Mouse (Mus musculus) granulocyte monocyte progenitor cell, adult 5-6 weeks (primary cell): ENCODE data around the gene Fap. TPM values are rescaled to one million over a fixed set of nuclear protein-coding genes. Genes with fewer than 3 reads are reported as not detected.

Experiments used
- ATAC-seq: replicated peaks from 2 replicates; pipeline ENCODE4 v1.8.0; 2016; ENCODE audit warnings: mild to moderate bottlenecking, moderate TSS enrichment, inconsistent platforms; ENCODE audit not compliant: poor library complexity, severe bottlenecking
- total RNA-seq, 2 experiments: library from RNA; stranded (forward) in 1 of 2; stranded (reverse) in 1 of 2; fragments of 200-712, 200-1000 nt in 1 of 2; fragments of >200 nt in 1 of 2; fragmentation: Nextera tagmentation in 1 of 2; gene quantifications; 2 replicates each; pipeline ENCODE4 v1.2.3; 2014 to 2017

The Fap gene
- total RNA-seq, 2 experiments from 2014 or later: 13.2 TPM; not detected in 1

DNA sequence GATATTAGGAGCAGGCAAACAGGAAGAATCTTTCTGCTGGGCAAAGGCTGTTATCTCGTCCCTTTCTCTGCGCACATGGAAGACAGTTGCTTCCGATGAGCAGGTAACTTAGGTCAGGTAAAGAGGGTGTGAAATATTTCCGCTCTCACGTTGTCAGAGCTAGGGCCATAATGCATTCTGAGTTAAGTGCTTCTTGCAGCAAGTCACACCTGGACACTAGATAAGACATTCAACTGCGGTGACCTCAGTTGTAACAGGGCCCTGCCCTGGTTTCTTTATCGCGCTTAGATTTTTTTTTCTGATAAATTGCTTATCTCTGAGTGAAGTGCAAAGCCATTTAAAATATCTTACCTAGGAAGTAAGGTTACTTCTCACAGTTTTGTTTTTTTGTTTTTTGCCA lies 38.4 kb downstream of the Fap start:
- no peak for ATAC-seq

DNA sequence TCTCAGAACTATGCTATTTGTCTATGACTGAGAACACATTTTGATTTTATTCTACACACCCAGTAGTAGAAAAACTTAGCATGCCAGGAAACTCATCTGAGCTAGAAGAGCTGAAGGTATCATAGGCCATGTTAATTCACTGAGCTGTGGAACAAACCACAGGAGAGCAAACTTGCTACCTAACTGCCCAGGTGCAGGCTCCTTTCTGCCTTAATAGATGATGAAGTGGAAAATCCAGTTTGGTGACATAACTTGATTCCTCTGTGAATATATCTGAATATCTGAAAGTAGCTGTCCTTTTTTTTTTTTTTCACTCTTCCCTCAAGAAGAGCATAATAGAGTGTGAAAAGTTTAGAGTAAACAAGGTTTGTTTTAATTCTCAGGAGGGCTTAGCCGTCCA lies 42.8 kb downstream of the Fap start:
- no peak for ATAC-seq

DNA sequence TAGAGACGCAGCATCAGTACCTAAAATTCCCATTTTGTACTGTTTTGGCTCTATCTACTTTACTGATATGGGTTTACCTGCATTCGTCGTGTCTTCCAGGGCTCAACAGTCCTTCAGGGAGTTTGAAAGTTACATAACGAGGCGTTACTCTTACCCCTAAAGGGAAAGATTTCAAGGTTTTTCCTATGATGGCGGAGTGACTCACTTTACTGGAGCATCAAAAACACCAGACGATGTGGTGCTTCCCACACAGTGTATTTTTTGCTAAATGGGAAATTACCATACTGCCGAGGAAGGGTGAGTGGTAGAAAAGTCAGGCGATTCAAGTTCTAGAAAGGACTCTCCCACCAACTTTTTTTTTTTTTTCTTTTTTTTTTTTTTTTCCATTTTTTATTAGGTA lies 47.5 kb downstream of the Fap start:
- ATAC-seq: no peak

DNA sequence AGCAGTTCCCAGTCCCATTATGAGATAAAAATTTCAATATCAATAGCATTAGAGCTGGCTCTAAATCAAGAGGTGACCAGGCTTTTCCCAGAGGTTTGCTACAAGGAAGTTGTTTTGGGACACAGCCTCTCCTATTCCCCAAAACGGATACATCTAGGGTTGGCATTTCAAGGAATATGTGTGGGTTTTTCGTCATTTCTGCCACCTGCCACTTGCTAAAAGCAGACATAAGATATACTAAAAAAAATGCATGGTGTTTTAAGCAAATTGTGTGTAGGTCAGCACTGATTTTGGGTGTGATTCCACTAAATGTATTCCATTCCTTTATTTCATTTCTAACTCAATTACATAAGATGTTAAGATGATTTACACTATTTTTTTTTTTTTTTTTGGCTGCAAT lies 56.1 kb downstream of the Fap start:
- ATAC-seq: no peak

DNA sequence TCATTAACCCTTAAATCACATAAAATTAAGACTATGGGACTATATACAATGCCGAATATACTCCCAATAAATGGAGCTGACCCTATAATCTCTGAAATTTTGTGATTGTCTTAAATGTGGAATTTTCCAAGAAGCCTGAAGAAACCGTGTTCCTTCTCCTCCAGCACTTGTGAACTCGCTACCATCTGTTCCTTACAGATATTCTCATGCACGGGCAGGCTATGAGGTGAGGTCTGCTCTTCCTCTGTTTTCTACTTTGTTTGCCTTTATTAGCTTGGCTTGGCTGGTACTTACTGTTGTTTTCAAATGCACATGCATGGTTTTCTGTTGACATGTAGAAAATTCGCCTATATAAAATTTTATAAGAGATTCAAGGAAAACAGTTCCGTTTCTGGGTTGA lies 59.4 kb downstream of the Fap start:
- no peak for ATAC-seq

DNA sequence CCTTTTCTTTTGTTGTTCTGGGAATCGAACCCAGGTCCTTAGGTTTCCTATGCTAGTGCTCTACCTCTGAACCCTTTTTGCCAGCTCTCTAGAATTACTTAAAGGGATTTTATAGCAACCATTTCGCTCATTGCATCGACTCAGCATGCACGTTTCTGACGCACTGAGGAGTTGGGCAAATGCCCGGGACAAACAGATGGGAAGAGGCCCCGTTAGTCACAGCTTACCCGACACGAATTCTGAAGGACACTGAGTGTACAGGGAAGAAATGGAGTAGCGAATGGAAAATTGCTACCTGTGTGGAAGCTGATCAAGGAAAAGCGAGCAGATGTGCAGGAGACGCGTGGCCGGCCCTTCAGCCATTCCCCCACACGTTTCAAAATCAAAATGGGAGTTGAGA lies 60.4 kb downstream of the Fap start:
- no peak for ATAC-seq

DNA sequence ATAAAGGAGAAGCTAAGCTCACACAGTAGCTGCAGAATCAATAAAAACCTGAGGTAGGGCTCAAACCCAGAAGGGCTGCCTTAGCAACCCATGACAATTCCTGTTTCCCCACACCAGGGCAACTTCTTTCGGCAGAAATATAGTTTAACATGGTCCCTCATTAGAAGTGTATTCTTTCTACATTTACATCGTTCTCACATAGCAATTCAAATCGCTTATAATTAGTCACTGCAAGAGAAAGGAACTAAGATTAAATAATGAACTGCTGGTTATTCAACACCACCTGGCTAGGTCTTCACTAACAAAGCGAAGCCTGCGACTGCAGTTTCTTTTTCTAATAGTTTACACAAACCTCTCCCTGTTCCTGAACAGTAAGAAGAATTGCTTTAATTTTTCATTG lies 66.7 kb downstream of the Fap start:
- ATAC-seq: no peak

DNA sequence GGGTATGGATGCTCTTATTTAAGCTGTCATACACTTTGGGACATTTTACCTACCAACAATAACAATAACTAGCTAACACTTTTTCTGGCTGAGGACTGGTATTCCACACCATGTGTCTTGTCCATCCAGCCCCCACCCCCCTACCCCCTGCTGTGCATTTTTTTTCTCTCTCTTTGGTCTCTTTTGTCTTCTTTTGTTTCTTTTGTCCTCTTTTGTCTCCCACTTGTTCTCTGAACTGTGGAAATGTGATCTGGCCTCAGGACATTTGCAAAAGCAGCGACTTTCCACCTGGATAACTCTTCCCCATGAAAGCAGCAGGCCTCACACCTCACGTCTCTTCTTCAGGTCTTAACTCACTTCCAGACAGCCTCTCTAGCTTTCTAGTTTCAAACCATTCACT lies 67.4 kb downstream of the Fap start:
- no peak for ATAC-seq

DNA sequence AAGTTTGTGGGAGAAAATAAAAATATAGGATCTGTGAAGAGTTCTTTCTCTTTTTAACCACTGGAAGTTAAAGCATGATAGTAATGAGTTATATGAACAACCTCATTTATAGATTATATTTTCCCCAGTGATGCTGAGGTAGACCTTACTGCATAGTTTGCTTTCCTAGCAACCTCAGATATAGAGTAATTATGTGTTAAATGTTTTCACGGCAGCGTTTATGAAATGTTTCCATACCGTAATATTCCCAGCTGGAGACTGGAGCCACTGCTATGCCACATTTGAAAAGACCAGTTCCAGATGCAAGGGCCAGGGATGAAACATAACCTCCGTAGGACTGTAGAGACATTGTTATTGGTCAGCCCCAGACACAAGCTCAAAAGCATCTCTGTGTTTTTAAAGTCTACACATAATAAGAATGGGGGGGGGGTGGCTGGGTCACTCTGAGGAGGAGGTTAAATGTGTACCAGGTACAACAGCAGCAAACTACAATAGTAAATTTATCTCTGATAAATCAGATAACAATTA lies 69.5 kb downstream of the Fap start:
- ATAC-seq: no peak

DNA sequence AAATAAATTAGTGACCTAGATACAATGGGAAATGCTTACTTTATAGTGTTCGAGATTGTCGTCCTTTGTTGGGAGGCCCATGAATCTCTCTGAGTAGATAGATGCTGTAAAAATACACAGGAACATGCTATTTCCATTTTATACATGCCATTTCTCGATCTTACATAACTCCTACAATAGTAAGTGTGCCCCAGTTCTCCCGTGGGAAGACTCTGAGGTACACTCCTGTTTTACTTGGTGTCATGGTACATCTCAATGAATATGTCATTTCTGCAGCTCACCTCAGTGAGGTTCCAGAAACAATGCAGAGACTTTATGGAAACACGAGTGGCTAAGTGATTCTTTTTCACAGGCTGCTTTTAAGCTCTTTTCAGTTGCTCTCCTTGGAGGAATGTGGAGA lies 70.5 kb downstream of the Fap start:
- ATAC-seq: no peak

DNA sequence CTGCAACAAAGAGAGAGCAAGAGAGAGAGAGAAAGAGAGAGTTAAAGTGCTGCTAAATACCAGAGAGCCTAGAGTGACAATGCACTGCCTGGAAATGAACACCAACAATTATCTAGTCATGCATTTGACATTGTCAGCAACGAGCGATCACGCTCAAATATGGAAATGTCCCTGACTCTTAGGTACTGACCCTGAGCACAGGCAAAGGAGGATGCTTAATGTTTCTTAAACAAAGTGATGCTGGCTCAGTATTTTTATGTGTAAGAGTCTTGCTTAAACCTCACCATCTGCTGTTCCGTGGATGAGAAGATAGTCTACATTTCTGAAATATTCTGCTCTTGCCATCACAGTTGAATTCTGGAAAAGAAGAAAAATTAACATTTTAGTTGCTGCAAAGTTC lies 71.4 kb downstream of the Fap start:
- no peak for ATAC-seq

DNA sequence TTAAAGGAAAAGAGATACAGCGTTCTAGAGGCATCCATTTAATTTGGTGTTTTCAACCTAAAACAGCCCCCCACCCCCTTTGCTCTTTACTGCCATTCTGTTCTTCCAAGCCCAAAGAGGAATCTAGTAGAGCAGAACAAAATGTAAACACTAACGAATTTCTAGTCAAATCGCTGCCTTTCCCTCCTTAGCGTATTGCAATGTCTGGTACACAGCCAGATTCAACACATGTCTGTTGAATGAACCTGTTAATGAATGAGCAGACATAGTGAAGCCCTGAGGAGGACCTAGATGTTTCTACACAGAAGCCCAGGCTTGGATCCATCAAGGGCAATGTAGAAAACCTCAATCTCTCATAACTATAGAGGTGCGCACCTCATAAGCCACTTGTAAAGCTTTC lies 75.1 kb downstream of the Fap start:
- ATAC-seq: no peak

DNA sequence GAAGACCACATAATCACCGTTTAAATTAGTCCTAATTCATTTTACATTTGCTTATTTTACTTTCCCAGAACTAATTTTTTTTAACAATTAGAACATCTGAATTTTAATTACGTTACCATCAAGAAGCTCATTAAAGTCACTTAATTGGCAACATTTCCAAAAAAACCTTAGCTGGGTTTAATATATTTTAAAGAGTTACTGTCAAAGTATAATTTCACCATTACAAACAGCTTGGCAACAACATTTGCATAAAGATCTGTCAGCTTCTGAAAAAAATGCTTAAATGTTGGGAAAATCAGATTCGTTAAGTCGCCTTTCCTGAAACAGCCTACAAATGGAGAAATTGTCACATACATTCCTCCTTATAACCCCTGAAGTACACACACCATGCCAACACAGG lies 75.8 kb downstream of the Fap start:
- no peak for ATAC-seq

DNA sequence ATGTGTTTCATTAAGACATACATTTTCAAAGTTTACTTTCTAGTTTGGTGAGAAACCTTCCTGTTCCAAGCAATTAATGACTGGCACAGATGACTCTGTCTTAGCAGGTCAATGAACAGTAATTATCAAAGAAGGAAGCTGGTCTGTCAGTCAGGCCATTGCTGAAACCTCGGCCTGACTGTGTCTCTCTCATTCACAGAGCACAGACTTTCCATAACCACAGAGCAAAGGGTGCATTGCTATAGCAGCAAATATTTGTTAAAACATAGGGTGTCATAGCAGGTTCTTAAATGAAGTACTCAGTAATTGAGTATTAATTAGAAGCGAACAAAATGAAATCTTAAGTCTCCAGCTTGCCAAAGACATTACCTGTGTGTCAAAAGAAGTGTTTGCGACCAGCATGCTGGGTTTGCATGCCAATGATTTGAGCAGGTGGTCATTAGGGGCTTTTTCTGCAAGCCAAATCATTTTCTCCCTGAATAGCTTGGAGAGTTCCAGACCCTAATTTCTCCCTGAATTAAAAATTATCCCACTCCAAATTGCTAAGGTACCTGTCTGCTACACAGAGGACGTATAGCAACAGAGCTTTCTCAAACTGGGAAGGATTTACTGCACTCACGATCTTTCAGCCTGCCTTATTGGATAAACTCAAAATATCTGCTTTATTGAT lies 76.4 kb downstream of the Fap start:
- ATAC-seq: no peak

DNA sequence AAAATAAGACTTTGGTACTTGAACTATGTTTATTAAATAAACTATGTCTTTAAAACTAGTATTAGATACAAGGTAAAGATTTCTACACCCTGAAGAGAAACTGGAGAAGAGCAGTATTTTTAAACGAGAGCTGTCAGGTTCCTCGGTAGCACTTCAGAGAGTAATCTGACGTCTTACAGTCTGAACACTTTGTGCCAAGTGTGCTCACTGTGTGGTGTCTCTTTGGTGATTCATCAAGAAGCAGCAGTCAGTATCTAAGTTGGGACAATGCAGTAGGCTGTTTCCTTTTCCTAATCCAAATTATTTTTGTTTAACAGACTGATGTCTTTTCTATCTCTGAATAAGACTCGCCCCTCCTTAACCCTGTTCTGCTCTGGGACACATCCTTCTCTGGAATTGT lies 78.5 kb downstream of the Fap start:
- no peak for ATAC-seq

DNA sequence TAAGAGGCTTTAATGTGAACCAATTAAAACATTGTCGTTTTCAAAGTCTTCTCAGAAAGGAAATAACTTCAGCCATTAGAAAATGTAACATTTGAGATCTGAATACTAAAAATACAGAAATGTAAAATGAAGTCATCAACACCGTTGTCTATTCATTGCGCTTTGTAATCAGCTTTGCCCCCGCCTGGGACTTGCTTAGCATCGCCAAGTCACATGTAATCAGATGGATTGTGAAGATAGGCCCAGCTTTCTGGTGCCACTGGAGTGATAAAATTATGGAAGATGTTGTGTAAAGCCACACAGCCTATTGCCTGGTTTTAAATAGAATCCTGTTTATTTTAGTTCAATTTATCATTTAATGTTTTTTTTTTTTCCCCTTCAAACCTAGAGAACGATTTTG lies 84.0 kb downstream of the Fap start:
- ATAC-seq: no peak

DNA sequence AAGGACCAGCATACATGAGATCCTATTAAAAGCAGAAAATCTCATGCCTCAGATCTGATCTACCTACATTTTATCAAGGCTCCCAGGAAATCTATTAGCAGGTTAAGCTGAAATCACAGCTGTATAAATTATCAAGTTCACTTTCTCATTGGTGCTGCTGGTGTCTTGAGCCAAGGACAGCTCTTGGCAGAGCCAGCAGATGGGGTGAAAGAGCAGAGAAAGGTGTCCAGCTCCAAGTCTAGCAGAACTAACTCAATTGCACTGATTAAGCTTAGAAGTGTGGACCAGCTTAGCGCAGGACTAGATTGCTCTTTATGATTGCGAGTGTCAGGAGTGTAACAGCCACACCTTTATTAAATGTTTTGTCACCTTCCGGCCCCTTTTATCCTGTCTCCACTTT lies 89.0 kb downstream of the Fap start:
- no peak for ATAC-seq

DNA sequence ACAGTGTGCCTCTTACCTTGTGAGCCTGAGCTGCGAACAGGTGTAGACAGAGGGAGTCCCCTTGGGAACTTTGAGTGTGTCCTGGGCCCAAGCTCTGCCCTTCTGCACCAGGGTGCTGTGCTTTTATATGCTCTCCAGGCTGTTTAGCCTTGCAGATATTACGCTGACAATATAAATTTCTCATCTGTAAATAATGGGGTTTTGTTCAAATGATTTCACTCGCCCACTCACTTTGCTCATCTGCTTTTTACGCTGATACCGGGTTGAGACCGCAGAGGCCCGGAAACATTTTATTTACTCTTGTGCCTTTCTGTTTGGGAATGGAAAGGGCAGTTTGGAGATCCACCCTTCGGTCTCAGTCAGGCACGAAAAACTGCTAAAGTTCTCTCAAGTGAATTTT lies 90.3 kb downstream of the Fap start, which contains the start of gene Gcg:
Gene Gcg, minus strand, starts transcription at position 101 of the 400 bp plus-strand sequence.
- ATAC-seq: no peak

DNA sequence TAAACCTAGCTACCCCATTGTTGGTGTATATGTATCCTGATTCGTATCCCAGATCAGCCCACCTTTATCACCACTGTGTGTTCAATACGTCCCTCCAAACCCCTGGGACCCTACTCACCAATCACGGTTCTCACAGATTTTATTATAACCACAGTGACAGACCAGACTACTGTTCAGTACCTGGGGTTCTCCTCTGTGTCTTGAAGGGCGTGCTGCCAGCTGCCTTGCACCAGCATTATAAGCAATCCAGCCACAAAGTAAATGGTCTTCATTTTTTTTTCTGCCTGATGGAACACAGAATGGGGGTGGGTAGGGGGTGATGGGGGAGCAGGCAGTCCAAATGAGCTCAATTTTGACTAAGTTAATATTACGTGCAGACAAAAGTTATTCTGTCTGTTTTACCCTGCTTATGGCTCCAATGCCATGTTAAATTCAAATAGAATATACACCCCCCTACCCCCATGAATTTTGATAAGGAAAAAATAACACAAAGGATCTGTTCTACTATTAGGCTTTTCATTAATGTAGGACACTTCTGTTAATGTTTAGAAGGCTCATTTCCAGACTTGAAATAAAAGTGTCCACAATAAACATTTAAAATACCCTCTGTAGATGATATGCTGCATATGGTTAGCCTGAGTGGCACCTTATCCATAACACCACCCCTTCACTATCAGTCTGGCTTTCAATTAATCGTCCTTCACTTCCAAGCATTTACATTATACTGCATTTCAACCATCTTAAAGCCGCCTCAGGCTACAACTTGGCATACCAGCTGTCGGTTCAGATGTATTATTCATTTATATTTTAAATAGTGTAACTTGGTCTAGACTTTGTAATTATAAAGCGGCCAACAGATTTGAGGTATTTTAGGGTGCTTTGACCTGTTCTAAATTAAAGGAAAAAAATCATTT lies 93.3 kb downstream of the Fap start:
- ATAC-seq: no peak

DNA sequence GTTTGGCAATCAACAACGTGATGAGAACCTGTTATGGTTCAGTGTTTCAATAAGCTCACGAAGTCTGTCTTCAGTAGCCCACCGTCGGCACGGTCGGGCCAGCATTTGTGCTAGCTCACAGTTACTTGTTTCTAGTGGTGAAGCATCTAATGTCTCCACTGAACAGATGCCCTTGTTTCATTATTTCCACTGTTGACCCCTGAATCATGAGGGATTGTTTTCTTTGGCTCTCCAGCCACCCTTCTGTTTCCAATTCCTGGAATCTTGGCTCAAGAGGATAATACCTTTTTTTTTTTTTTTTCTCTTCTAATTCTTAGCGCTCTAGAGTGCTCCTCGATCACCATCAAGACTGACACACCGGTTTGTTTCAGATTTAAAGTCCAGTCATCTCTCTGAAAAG lies 104.3 kb downstream of the Fap start:
- ATAC-seq: no peak

DNA sequence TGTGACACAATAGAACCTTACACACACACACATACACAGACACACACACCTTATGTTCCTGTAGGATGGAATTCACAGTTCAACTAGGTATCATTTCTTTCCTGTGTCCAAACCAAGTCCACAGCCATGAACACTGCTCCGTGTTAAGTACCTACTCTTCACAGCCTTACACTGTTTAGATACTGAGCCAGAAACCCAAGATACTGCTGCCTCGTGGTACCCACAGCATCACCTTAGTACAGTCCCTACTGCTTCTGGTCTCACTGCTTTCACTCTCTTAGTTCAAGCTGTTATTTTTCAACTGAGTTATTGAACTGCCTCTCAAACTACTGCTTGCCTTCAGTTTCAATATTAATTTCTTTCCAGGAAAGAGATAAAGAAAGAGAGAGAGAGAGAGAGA lies 110.6 kb downstream of the Fap start:
- no peak for ATAC-seq

DNA sequence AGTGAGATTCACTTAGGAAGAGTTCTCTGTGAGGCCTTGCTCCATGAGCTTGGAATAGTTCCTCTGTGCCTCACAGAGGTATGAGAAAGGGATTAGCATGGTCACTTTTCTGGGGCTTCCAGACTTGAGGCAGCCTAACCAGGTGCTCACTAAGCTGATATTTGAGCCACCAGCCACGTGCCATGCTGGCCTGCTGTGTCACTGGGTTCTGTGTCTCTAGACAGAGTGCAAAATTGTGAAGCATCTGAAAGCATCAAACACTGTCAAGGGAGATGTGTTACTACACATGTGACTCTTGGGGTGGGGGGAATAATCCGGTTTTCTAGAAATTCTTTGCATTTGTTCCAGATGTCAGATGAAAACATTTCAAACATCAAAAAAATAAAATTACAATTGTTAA lies 111.7 kb downstream of the Fap start:
- ATAC-seq: no peak
